Mouse (Mus musculus): ENCODE measurements around the gene Wasl. TPM values are rescaled to one million over a fixed set of nuclear protein-coding genes. Genes with fewer than 3 reads are reported as not detected.

Wasl gene
- total and polyA plus RNA-seq, 3 experiments: 9.0 to 60.4 (median 26.0) TPM

DNA sequence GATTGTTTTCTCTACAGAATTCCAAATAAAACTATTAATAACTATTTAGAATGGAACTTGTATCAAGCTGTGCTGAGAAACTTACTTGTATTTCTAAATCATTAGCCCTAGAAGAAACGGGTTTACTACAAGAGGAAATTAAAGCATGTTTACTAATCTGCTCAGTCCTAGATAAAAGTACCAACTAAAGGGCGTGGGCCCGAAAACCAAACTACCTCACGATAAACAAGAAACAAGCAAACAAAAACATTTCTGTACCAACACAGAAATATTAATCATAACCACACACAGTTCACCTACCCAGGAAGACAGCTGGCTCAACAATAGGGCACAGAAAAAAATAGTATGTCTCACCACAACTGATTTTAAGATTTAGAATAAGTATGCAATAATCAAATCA, 16.4 kb downstream of the Wasl start:
- no peak for ATAC-seq (ENCODE audit: extremely low read depth, insufficient number of reproducible peaks, low FRiP score, poor library complexity, severe bottlenecking)

GRCm38 (mm10) chr6:24647103-24647691, 17.6 kb downstream of the Wasl start:
- no peak; the same call in 1 of the 2 replicates for ATAC-seq (ENCODE audit: extremely low read depth, insufficient number of reproducible peaks, low FRiP score, poor library complexity, severe bottlenecking)
- Histone ChIP-seq H3K9me3 (replicated peaks) (no peaks in the 10 kb centered on the region), H3K4me3 (ENCODE audit: low read depth, low read length) (no peak overlapping the region), H3K27me3 (ENCODE audit: insufficient read depth, low read length) (no peaks in the 10 kb centered on the region), H3K36me3 (replicated peaks) (peaks cover 34% of the 10 kb centered on the region), H3K4me1 (ENCODE audit: insufficient read depth, low read depth, low read length) (peaks cover 29% of the 10 kb centered on the region)
- no peak for DNase-seq (ENCODE audit: low spot score)
- TF ChIP-seq POLR2AphosphoS5 (IDR thresholded peaks at IDR 0.05; ENCODE audit: insufficient replicate concordance, low read depth, low read length) (no peak), CTCF (IDR thresholded peaks at IDR 0.05; ENCODE audit: low read depth, low read length) (no peak), GATA1 (IDR thresholded peaks at IDR 0.05; ENCODE audit: borderline replicate concordance, low read length) (no peak), GATA2 (IDR thresholded peaks at IDR 0.05; ENCODE audit: borderline replicate concordance, low read depth, low read length) (no peak), TAL1 (conservative IDR thresholded peaks at IDR 0.05; ENCODE audit: low read depth, low read length) (no peak)

More for the DNA sequence above, 16.4 kb downstream of the Wasl start:
- H3K27me3 ChIP-seq (ENCODE audit: insufficient read depth, low read length): no peaks in the 10 kb centered on the region
- H3K36me3 ChIP-seq (replicated peaks): peaks cover 32% of the 10 kb centered on the region
- H3K4me1 ChIP-seq (ENCODE audit: insufficient read depth, low read depth, low read length): peaks cover 29% of the 10 kb centered on the region
- DNase-seq (ENCODE audit: low spot score): no peak
- no peak overlapping the region for H3K4me3 ChIP-seq (ENCODE audit: low read depth, low read length)
- H3K9me3 ChIP-seq (replicated peaks): no peaks in the 10 kb centered on the region
- TF ChIP-seq GATA1 (IDR thresholded peaks at IDR 0.05; ENCODE audit: borderline replicate concordance, low read length): no peak
- TF ChIP-seq TAL1 (conservative IDR thresholded peaks at IDR 0.05; ENCODE audit: low read depth, low read length): no peak
- no peak for TF ChIP-seq CTCF (IDR thresholded peaks at IDR 0.05; ENCODE audit: low read depth, low read length)
- no peak for TF ChIP-seq POLR2AphosphoS5 (IDR thresholded peaks at IDR 0.05; ENCODE audit: insufficient replicate concordance, low read depth, low read length)
- TF ChIP-seq GATA2 (IDR thresholded peaks at IDR 0.05; ENCODE audit: borderline replicate concordance, low read depth, low read length): no peak

GRCm38 (mm10) chr6:24645346-24646053, 19.3 kb downstream of the Wasl start:
- no peak for TF ChIP-seq POLR2AphosphoS5 (IDR thresholded peaks at IDR 0.05; ENCODE audit: insufficient replicate concordance, low read depth, low read length)
- TF ChIP-seq CTCF (IDR thresholded peaks at IDR 0.05; ENCODE audit: low read depth, low read length): no peak
- TF ChIP-seq TAL1 (conservative IDR thresholded peaks at IDR 0.05; ENCODE audit: low read depth, low read length): no peak
- no peak for TF ChIP-seq GATA1 (IDR thresholded peaks at IDR 0.05; ENCODE audit: borderline replicate concordance, low read length)
- TF ChIP-seq GATA2 (IDR thresholded peaks at IDR 0.05; ENCODE audit: borderline replicate concordance, low read depth, low read length): no peak
- no peak for DNase-seq (ENCODE audit: low spot score)
- no peak for ATAC-seq (ENCODE audit: extremely low read depth, insufficient number of reproducible peaks, low FRiP score, poor library complexity, severe bottlenecking)
- Histone ChIP-seq H3K27me3 (ENCODE audit: insufficient read depth, low read length) (no peaks in the 10 kb centered on the region), H3K4me3 (ENCODE audit: low read depth, low read length) (no peak overlapping the region), H3K36me3 (replicated peaks) (peaks cover 36% of the 10 kb centered on the region), H3K9me3 (replicated peaks) (no peaks in the 10 kb centered on the region), H3K4me1 (ENCODE audit: insufficient read depth, low read depth, low read length) (peaks cover 21% of the 10 kb centered on the region)

GRCm38 (mm10) chr6:24642960-24643359, 21.8 kb downstream of the Wasl start:
- TF ChIP-seq GATA2 (IDR thresholded peaks at IDR 0.05; ENCODE audit: borderline replicate concordance, low read depth, low read length): no peak
- no peak for TF ChIP-seq POLR2AphosphoS5 (IDR thresholded peaks at IDR 0.05; ENCODE audit: insufficient replicate concordance, low read depth, low read length)
- no peak for TF ChIP-seq TAL1 (conservative IDR thresholded peaks at IDR 0.05; ENCODE audit: low read depth, low read length)
- TF ChIP-seq CTCF (IDR thresholded peaks at IDR 0.05; ENCODE audit: low read depth, low read length): no peak
- TF ChIP-seq GATA1 (IDR thresholded peaks at IDR 0.05; ENCODE audit: borderline replicate concordance, low read length): no peak
- peaks cover 37% of the 10 kb centered on the region for H3K36me3 ChIP-seq (replicated peaks)
- no peak overlapping the region for H3K4me3 ChIP-seq (ENCODE audit: low read depth, low read length)
- no peaks in the 10 kb centered on the region for H3K9me3 ChIP-seq (replicated peaks)
- ATAC-seq (ENCODE audit: extremely low read depth, insufficient number of reproducible peaks, low FRiP score, poor library complexity, severe bottlenecking) (no peak), DNase-seq (ENCODE audit: low spot score) (no peak)
- H3K4me1 ChIP-seq (ENCODE audit: insufficient read depth, low read depth, low read length): peaks cover 15% of the 10 kb centered on the region
- H3K27me3 ChIP-seq (ENCODE audit: insufficient read depth, low read length): no peaks in the 10 kb centered on the region

DNA sequence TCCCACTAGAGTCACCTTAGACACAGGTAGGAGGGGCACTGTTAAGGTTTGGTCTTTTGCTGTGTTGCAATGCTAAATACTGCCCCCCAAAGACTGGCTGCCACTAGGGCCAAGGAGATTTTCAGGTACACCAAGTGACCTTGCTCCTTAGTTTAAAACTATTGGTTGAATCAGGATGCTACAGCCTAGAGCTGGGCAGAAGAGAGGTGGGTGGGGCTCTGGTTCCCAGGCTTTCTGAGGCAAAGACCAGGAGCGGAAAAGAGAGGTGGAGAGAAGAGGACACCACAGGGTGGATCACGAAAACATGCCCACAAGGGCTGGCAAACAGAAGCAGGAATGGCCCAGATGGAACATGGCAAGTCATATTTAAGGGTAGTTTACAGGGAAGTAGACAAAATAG, 22.6 kb downstream of the Wasl start:
- TF ChIP-seq TAL1 (conservative IDR thresholded peaks at IDR 0.05; ENCODE audit: low read depth, low read length) (no peak), GATA1 (IDR thresholded peaks at IDR 0.05; ENCODE audit: borderline replicate concordance, low read length) (no peak), POLR2AphosphoS5 (IDR thresholded peaks at IDR 0.05; ENCODE audit: insufficient replicate concordance, low read depth, low read length) (no peak), CTCF (IDR thresholded peaks at IDR 0.05; ENCODE audit: low read depth, low read length) (no peak), GATA2 (IDR thresholded peaks at IDR 0.05; ENCODE audit: borderline replicate concordance, low read depth, low read length) (no peak)
- H3K4me1 ChIP-seq (ENCODE audit: insufficient read depth, low read depth, low read length): peaks cover 12% of the 10 kb centered on the region
- H3K27me3 ChIP-seq (ENCODE audit: insufficient read depth, low read length): no peaks in the 10 kb centered on the region
- no peaks in the 10 kb centered on the region for H3K9me3 ChIP-seq (replicated peaks)
- ATAC-seq (ENCODE audit: extremely low read depth, insufficient number of reproducible peaks, low FRiP score, poor library complexity, severe bottlenecking) (no peak), DNase-seq (ENCODE audit: low spot score) (no peak)
- no peak overlapping the region for H3K4me3 ChIP-seq (ENCODE audit: low read depth, low read length)
- H3K36me3 ChIP-seq (replicated peaks): peaks cover 40% of the 10 kb centered on the region

DNA sequence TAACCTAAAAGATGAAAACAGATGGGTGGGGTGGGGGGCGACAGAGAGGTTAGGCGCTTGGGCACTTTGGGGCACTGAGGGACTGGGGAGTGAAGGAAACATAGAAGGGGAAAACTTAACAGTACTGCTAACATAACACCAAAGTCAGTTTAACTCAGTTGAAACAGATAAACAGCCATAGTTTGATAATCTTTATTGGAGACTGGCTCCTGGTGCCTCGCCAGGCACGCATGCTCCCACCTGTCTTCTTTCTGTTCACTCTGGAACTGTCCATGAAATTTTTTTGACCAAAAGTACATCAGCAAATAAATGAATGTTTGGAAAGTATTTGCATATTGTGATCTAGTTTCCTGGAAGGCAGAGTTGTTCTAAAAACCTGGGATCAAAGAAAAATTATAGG, 23.5 kb downstream of the Wasl start:
- H3K4me3 ChIP-seq (ENCODE audit: low read depth, low read length): no peak overlapping the region
- ATAC-seq (ENCODE audit: extremely low read depth, insufficient number of reproducible peaks, low FRiP score, poor library complexity, severe bottlenecking) (no peak), DNase-seq (ENCODE audit: low spot score) (no peak)
- no peaks in the 10 kb centered on the region for H3K9me3 ChIP-seq (replicated peaks)
- no peak for TF ChIP-seq GATA2 (IDR thresholded peaks at IDR 0.05; ENCODE audit: borderline replicate concordance, low read depth, low read length)
- no peak for TF ChIP-seq CTCF (IDR thresholded peaks at IDR 0.05; ENCODE audit: low read depth, low read length)
- no peak for TF ChIP-seq POLR2AphosphoS5 (IDR thresholded peaks at IDR 0.05; ENCODE audit: insufficient replicate concordance, low read depth, low read length)
- no peak for TF ChIP-seq TAL1 (conservative IDR thresholded peaks at IDR 0.05; ENCODE audit: low read depth, low read length)
- TF ChIP-seq GATA1 (IDR thresholded peaks at IDR 0.05; ENCODE audit: borderline replicate concordance, low read length): no peak
- no peaks in the 10 kb centered on the region for H3K27me3 ChIP-seq (ENCODE audit: insufficient read depth, low read length)
- H3K36me3 ChIP-seq (replicated peaks): peaks cover 42% of the 10 kb centered on the region
- peaks cover 11% of the 10 kb centered on the region for H3K4me1 ChIP-seq (ENCODE audit: insufficient read depth, low read depth, low read length)
